Mouse (Mus musculus): ENCODE data around the gene Phtf2. TPM values are rescaled to one million over a fixed set of nuclear protein-coding genes. Genes with fewer than 3 reads are reported as not detected.
A peak's percentile ranks its signal among the peaks of the same experiment; 100 is the strongest.

Phtf2 gene
- polyA plus RNA-seq, 1 experiment from 2014 or later: 3.8 TPM

DNA sequence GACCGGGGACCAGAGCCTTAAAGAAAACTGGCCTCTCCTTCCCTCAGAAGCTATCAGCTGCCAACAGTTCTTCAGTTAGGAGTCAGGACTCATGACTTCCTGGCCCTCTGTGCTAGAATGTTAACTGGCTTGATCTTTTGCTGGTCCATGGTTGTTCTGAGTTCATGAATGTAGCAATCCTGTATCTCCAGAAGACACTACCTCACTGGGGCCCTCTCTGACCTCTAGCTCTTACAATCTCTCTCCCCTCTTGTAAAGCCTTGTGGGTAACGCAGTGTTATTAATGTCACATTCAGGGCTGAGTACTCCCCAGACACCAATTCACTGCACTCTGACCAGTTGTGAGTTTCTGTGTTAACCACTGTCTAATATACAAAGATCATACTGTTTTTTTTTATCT is 22.7 kb upstream of the Phtf2 start:
- DNase-seq (ENCODE audit: low spot score) (no peak), ATAC-seq (no peak)
- no peak overlapping the region for H3K27ac ChIP-seq (ENCODE audit: low read length)
- TF ChIP-seq CTCF (IDR thresholded peaks at IDR 0.05) (no peak), EP300 (IDR thresholded peaks at IDR 0.05) (no peak)
- 94% methylated on average over 2 of the region's 2 CpGs for WGBS
- H3K4me1 ChIP-seq (ENCODE audit: insufficient read depth, low read depth, low read length): no peaks in the 10 kb centered on the region
- no peaks in the 10 kb centered on the region for H3K9me3 ChIP-seq (ENCODE audit: low read length)
- H3K27me3 ChIP-seq (replicated peaks; ENCODE audit: insufficient read depth, low read length): no peaks in the 10 kb centered on the region
- no peak overlapping the region for H3K9ac ChIP-seq (replicated peaks; ENCODE audit: low read depth)
- H3K4me2 ChIP-seq (replicated peaks; ENCODE audit: low read depth, low read length): no peak overlapping the region
- H3K36me3 ChIP-seq (ENCODE audit: insufficient read depth, low read length): peaks cover 13% of the 10 kb centered on the region; the same call in 1 of the 2 replicates
- no peak overlapping the region for H3K4me3 ChIP-seq (ENCODE audit: low read depth, low read length)

DNA sequence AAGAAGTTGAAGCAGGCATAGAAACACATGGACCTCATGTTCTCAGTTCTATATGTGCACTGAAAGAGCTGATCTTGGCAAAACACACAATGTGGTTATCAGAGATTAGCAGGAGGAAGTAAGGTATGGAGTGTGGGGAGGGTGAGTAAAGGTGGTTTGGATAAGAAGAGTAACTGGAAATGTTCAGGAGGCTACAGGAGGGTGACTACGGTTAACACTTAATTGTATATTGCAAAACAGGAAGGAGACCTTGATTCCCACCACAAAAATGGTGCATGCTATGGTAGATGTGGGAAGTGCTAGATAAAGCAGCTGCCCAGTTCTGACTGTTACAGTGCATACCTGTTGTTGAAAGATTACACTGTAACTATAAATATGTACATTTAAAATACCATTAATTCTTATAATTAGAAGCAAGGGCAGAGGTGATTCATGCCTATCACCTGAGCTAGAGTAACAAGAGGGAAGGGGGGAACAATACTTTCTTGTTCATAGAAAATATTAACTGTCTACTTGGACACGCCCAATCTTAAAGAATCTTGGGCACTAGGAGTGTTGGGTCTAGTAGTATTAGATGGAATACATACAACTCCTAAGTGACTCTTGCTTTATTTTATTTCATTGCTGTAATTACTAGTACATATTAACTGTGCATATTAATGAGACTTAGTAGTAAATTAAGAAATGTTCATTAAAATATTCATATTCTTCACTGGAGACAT is 15.7 kb upstream of the Phtf2 start:
- no peak for ATAC-seq
- Histone ChIP-seq H3K27ac (ENCODE audit: low read length) (no peak overlapping the region), H3K4me1 (ENCODE audit: insufficient read depth, low read depth, low read length) (no peaks in the 10 kb centered on the region), H3K36me3 (ENCODE audit: insufficient read depth, low read length) (peaks cover 9% of the 10 kb centered on the region; the same call in 1 of the 2 replicates), H3K27me3 (replicated peaks; ENCODE audit: insufficient read depth, low read length) (no peaks in the 10 kb centered on the region), H3K4me3 (ENCODE audit: low read depth, low read length) (no peak overlapping the region), H3K9ac (replicated peaks; ENCODE audit: low read depth) (no peak overlapping the region), H3K9me3 (ENCODE audit: low read length) (no peaks in the 10 kb centered on the region), H3K4me2 (replicated peaks; ENCODE audit: low read depth, low read length) (no peak overlapping the region)
- DNase-seq (ENCODE audit: low spot score): no peak
- no peak for TF ChIP-seq CTCF (IDR thresholded peaks at IDR 0.05)
- no peak for TF ChIP-seq EP300 (IDR thresholded peaks at IDR 0.05)
- 73% methylated on average over 2 of the region's 2 CpGs for WGBS

DNA sequence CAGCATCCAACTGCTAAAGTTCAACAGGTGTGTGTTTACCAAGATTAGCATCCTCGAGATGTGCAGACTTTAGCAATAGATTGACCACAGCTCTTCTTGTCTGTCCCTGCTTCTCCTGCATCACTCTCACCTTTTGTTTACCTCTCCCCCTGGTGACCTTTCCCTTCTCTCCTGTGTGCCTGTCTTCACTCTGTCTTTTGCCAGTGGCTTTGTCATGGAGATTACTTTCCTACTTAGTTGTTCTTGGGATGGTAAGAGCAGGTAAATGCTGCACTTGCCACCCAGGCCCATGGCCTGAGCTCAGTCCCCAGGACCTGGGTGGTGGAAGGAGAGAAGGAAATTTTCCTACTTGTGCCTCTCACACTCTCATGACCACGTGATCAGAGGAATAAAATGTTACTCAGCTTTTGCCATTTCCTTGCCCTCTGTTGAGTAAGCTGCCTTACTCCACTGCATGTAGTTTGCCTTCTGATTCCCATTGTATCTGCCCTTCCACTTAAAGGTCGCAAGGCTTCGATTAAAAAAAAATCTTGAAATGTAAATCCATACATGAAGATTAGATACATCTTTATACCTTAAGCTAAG is 2.2 kb upstream of the Phtf2 start:
- H3K27me3 ChIP-seq (replicated peaks; ENCODE audit: insufficient read depth, low read length): no peaks in the 10 kb centered on the region
- H3K4me1 ChIP-seq (ENCODE audit: insufficient read depth, low read depth, low read length): peaks cover 7% of the 10 kb centered on the region; the same call in 1 of the 2 replicates
- WGBS: 60% methylated on average over 4 of the region's 4 CpGs
- no peak overlapping the region for H3K4me2 ChIP-seq (replicated peaks; ENCODE audit: low read depth, low read length)
- ATAC-seq (no peak), DNase-seq (ENCODE audit: low spot score) (no peak)
- H3K36me3 ChIP-seq (ENCODE audit: insufficient read depth, low read length): no peaks in the 10 kb centered on the region
- H3K9ac ChIP-seq (replicated peaks; ENCODE audit: low read depth): 0 out of 2 replicates have a peak overlapping the region, but pooled peaks have one; percentile 2
- TF ChIP-seq EP300 (IDR thresholded peaks at IDR 0.05): no peak
- no peak for TF ChIP-seq CTCF (IDR thresholded peaks at IDR 0.05)
- no peaks in the 10 kb centered on the region for H3K9me3 ChIP-seq (ENCODE audit: low read length)
- no peak overlapping the region for H3K27ac ChIP-seq (ENCODE audit: low read length)
- no peak overlapping the region for H3K4me3 ChIP-seq (ENCODE audit: low read depth, low read length)

GRCm38 (mm10) chr5:20880797-20881775 is 838 bp downstream of the Phtf2 start:
- WGBS: 2% methylated on average over 39 of the region's 64 CpGs
- peak overlapping the region; percentile 87 for H3K27ac ChIP-seq (ENCODE audit: low read length)
- H3K27me3 ChIP-seq (replicated peaks; ENCODE audit: insufficient read depth, low read length): no peaks in the 10 kb centered on the region
- H3K4me1 ChIP-seq (ENCODE audit: insufficient read depth, low read depth, low read length): peaks cover 7% of the 10 kb centered on the region; the same call in 1 of the 2 replicates
- no peaks in the 10 kb centered on the region for H3K9me3 ChIP-seq (ENCODE audit: low read length)
- H3K36me3 ChIP-seq (ENCODE audit: insufficient read depth, low read length): no peaks in the 10 kb centered on the region
- H3K4me2 ChIP-seq (replicated peaks; ENCODE audit: low read depth, low read length): peak overlapping the region; percentile 94
- ATAC-seq (peak; percentile 7), DNase-seq (ENCODE audit: low spot score) (peak; percentile 46)
- H3K4me3 ChIP-seq (ENCODE audit: low read depth, low read length): peak overlapping the region; percentile 86
- peak; percentile 37 for TF ChIP-seq CTCF (IDR thresholded peaks at IDR 0.05)
- no peak for TF ChIP-seq EP300 (IDR thresholded peaks at IDR 0.05)
- peak overlapping the region; percentile 54 for H3K9ac ChIP-seq (replicated peaks; ENCODE audit: low read depth)

DNA sequence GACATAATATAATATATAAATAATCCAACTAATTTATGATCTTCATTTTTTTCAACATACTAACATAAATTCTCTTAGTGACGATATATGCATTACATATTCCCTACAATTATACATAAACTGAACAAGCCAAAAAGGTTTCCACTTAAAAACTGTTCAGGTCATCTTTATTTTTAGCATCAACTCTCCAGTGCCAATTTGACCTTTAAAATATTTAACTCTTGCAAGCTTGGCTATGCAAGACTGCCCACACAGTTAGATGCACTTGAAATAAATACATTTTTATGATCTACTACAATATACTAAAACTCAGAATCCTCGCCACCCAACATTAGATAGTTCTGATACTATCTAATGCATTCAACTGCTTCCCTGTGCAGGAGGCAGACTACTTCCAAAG is 1.5 kb downstream of the Phtf2 start:
- no peak overlapping the region for H3K4me3 ChIP-seq (ENCODE audit: low read depth, low read length)
- ATAC-seq: no peak
- no peaks in the 10 kb centered on the region for H3K36me3 ChIP-seq (ENCODE audit: insufficient read depth, low read length)
- H3K9ac ChIP-seq (replicated peaks; ENCODE audit: low read depth): no peak overlapping the region
- H3K4me1 ChIP-seq (ENCODE audit: insufficient read depth, low read depth, low read length): peaks cover 7% of the 10 kb centered on the region; the same call in 1 of the 2 replicates
- peak overlapping the region; percentile 94; the same call in 1 of the 2 replicates for H3K4me2 ChIP-seq (replicated peaks; ENCODE audit: low read depth, low read length)
- H3K27ac ChIP-seq (ENCODE audit: low read length): no peak overlapping the region
- H3K9me3 ChIP-seq (ENCODE audit: low read length): no peaks in the 10 kb centered on the region
- whole genome bisulfite sequencing: 60% methylated on average over 2 of the region's 2 CpGs
- TF ChIP-seq CTCF (IDR thresholded peaks at IDR 0.05) (no peak), EP300 (IDR thresholded peaks at IDR 0.05) (no peak)
- H3K27me3 ChIP-seq (replicated peaks; ENCODE audit: insufficient read depth, low read length): no peaks in the 10 kb centered on the region
- no peak for DNase-seq (ENCODE audit: low spot score)
